Mouse (Mus musculus): ENCODE measurements around the gene Fndc10. TPM values are rescaled to one million over a fixed set of nuclear protein-coding genes. Genes with fewer than 3 reads are reported as not detected.
"Not testable (repeated sequence)": the region's sequence is repeated elsewhere in the genome, so short reads cannot be mapped to it uniquely, and the experiment has no call there.

Gene Fndc10
- total RNA-seq, 2 experiments from 2014 or later = 20.3 to 22.0 TPM

GRCm38 (mm10) chr4:155683670-155684277 is 10.4 kb upstream of the Fndc10 start:
- intact Hi-C loops (cut with DNase I); DNase-seq: not testable (repeated sequence)

DNA sequence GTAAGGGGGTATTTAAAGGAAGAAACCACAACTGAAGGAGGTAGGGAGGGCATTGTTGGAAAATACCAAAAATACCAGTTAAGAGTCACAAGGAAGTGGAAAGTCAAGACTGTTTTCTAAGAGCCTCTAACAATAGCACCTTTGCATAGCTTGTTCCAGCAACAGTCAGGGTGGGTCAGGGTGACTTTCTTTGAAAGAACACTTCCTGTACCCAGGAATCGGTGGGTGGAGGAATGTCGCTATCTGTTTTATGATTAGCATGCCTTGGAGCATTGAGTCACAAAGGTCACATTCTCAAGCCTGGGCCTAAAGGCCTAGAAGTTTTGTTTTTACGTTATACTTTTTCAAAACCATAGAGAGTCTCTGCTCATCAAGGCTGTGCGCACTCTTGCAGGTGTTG is 6.4 kb upstream of the Fndc10 start:
- intact Hi-C loops (cut with DNase I); DNase-seq: not testable (repeated sequence)

DNA sequence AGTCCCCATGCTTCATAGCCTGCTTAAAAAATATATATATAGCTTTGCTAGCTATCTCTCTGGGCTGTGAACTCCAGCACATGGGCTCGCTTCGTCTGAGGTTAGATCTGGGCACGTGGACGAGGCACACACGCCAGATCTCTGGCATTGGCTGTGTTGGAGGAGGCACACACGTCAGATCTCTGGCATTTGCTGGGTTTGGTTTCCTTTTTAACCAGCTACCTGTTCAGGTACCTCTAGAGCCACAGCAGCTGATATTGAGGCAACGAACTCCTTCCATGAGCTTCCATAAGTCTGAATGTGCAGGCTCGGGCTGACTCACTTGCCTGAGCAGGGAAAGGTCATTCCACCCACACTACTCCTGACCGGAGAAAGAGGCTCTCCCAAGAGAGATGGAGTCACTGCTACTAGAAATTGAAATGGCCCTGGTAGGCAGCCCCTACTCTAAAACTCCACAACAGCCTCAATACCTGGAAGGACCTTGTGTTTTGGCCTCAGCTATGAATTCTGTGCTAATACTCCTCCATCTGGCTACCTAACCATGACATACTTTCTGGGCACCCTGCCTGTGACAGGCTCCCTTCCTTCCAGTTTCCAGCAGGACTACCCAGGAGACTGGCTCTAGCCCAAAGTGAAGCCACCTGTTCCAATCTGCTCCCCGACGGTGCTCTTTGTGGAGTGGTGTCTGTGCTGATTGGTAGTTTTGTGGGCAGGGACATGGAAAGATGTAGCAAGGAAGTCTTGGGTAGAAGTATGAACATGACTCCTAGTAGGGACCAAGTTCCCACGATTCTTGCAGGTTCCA is 3.4 kb upstream of the Fndc10 start:
- DNase-seq = peak; percentile 88
- intact Hi-C loops (cut with DNase I) = no loop called here

DNA sequence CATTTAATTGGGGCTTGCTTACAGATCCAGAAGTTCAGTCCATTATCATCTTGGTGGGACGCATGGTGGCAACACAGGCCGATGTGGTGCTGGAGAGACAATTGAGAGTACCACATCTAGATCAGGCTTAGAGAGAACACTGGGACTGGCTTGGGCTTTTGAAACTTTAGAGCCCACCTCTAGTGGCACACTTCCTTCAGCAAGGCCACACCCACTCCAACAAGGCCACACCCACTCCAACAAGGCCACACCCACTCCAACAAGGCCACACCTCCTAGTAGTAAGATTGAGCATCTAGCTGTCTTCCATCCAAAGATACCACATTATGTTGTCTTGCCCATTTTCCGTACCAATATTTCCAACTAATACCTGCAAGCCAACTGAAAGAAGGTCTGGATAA is 1.7 kb upstream of the Fndc10 start:
- intact Hi-C loops (cut with DNase I) = no loop called here
- DNase-seq = no peak

GRCm38 (mm10) chr4:155694482-155695401 is 600 bp downstream of the Fndc10 start:
- intact Hi-C loops (cut with DNase I) = no loop called here

GRCm38 (mm10) chr4:155695531-155696062 is 1.5 kb downstream of the Fndc10 start:
- DNase-seq = no peak
- intact Hi-C loops (cut with DNase I) = no loop called here

More at GRCm38 (mm10) chr4:155694482-155695401, 600 bp downstream of the Fndc10 start:
- DNase-seq = peak; percentile 53

DNA sequence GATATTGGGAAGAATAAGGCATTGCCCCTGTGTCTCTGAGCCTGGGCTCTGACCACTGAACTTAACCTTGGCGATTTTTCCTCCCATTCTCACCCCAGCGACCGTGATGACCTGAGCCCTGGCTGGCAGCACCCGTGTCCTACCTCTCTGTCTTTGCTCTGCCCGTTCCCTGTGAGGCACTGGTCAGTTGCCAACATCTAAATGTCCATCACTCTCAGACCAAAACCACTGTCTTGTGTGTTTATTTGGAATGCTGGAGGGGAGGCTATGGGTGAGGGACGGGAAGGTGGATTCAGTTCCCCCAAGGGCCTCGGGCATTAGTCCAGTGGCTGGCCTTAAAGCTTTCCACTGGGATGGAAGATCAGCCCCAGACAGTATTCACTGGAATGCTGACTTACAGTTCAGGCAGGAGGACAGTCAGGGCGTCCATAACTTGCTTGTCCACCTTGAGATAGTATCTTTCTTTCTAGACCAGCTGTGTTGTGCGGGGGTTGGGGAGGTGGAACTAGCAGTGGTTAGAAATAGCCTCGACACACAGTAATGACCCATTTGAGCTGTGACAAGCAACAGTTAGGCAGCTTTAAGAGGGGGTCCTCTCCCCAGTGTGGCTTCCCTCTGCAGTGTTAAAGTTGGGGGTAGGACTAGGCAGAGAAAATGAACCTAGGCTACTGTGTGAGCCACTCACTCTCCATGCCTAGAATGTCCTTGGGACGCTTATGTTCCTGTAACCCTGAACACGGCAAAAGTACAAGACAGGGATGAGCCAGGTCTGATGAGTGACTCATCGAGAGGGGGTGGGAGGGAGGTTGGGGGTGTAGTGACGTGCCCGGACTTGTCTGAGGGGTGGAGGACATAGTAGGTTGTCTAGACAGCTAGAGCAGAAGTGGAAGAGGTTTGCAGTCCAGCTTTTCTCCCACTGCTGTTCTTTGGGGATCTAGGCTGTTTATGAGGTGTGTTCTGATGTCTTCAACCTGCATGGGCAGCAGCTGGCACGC is 2.4 kb downstream of the Fndc10 start:
- no peak for DNase-seq
- intact Hi-C loops (cut with DNase I) = no loop called here

- intact Hi-C loops (cut with DNase I) = no loop called here
- no peak for DNase-seq
Measured at GRCm38 (mm10) chr4:155700425-155700824, 6.3 kb downstream of the Fndc10 start.

GRCm38 (mm10) chr4:155703425-155703929 is 9.3 kb downstream of the Fndc10 start:
- no peak for DNase-seq
- intact Hi-C loops (cut with DNase I) = no loop called here

- intact Hi-C loops (cut with DNase I) = no loop called here
- DNase-seq = peak; percentile 94
Measured at GRCm38 (mm10) chr4:155704721-155705591, 10.8 kb downstream of the Fndc10 start, which contains the start of gene Ssu72. Gene Ssu72, plus strand, starts transcription at chr4:155704800.

DNA sequence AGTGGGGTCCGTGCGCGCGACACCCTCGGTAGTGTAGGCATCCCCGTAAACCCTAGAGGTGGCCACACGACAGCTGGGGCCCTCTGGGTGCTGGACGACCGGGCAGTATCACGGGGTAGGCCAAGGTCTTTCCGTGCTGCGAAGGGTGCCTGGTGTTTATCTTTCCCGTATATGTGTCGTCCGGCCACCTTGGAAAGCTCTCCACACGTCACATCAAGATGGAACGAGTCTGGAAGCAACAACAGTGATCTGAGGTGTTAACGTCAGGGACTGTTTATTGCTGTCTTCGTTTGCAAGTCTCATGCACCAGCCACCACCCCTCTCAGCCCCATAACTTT is 11.4 kb downstream of the Fndc10 start:
- DNase-seq = no peak
- intact Hi-C loops (cut with DNase I) = no loop called here

DNA sequence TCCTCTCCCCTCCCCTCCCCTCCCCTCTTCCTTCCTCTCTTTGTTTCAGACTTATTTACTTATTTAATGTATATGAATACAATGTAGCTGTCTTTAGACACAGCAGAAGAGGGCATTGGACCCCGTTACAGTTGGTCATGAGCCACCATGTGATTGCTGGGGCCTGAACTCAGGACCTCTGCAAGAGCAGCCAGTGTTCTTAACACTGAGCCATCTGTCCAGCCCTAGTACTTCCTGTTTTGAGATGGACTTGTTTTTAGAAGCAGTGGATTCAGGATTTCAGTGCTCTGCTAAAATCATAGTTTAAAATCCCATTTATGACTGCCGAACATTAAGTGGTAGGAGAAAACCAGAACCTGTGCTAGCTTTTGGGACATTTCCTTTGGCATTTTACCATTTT is 14.4 kb downstream of the Fndc10 start:
- intact Hi-C loops (cut with DNase I) = no loop called here
- DNase-seq = no peak

DNA sequence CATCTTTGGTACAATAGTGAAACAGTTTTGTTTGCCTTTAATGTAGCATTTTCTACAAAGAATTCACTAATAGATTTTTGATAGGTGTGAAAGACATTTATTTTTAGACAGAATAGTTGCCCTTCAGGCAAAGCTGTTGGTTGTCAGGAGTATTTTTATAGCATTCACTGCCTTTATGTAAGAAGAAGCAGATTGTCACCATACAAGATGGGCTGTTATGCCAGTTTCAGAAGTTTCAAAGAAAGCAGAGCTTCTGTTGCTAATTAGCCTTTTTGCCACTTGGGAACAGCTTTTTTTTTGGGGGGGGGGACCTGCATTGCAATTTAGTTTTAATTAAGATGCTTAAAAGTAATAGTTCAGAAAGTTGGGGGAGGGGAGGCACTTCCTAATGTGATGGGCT is 14.8 kb downstream of the Fndc10 start:
- intact Hi-C loops (cut with DNase I) = no loop called here

DNA sequence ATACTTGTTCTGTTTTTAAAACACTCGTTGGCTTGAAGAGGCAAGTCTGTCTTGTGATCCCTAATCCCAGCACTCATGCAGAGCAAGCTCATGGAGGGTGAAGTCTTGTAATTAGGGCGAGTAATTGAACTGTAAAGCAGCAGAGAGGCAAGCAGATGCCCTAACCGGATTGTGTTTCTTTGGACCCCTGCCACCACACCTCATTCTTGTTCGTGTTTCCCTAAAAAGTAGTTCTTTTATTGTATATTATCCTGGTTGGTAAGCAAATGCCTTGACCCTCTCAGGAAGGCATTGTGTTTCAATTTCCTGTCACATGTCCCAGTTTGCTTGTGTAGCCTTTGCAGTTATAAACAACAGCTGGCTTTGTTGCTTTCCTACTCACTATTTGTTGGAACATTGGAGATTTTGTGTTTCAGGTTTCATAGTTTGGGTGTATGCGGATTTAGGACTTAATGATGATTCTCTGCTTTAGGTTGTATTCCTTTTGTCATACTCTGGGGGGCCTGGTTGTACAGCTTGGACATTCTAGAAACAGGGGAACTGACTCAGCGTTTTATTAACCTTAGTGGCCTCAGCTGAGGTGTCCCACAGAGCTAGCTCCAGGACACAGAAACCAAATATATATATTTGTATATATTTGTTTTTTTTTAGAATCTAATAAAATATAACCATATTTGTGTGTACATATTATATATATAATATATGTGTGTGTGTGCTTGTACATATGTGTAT is 16.5 kb downstream of the Fndc10 start:
- peak; percentile 31 for DNase-seq
- intact Hi-C loops (cut with DNase I) = no loop called here

More for the DNA sequence above, 14.8 kb downstream of the Fndc10 start:
- no peak for DNase-seq

GRCm38 (mm10) chr4:155721668-155722083 is 27.5 kb downstream of the Fndc10 start:
- peak; percentile 27 for DNase-seq
- intact Hi-C loops (cut with DNase I) = no loop called here

DNA sequence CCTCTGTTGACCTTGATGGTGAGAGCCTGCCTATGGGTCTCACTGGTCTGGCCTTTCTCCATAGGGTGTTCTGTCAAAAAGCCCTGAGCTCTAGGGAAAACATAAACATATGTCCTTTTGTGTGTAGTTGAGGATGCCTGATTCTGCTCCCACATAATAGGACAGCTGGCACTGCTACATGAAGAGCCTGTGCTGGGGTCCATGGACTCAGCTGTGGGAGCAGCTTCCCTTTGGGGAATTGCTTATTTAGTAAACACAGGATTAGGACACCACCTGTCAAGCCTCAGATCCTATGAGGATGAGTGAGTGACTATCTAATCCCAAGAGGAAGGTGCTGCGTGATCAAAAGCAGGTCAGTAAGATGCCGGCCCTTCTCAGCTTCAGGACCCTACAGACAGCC is 33.9 kb downstream of the Fndc10 start:
- intact Hi-C loops (cut with DNase I) = no loop called here

GRCm38 (mm10) chr4:155733267-155733666 is 39.1 kb downstream of the Fndc10 start:
- no peak for DNase-seq
- intact Hi-C loops (cut with DNase I) = no loop called here

More for the DNA sequence above, 33.9 kb downstream of the Fndc10 start:
- no peak for DNase-seq

All from left cerebral cortex, postnatal 4 days (tissue).